Mouse (Mus musculus) midbrain, postnatal 0 days (tissue): ENCODE measurements around the gene Hist2h3b. TPM values are rescaled to one million over a fixed set of nuclear protein-coding genes. Genes with fewer than 3 reads are reported as not detected.
"Not testable (repeated sequence)": the region's sequence is repeated elsewhere in the genome, so short reads cannot be mapped to it uniquely, and the experiment has no call there.

ENCODE experiments used
- ATAC-seq: fragments of 200-750 bp; cut with Nextera tagmentation; 2 replicates; pipeline ENCODE4 v1.8.0; 2017; ENCODE audit warnings: moderate number of reproducible peaks, mild to moderate bottlenecking, moderate TSS enrichment, moderate library complexity; ENCODE audit not compliant: low FRiP score
- DNase-seq: peaks from one replicate; pipeline ENCODE4 v3.0.0-alpha.2; 2015; ENCODE audit warnings: low spot score
- H3K27ac ChIP-seq: fragments of 300-500 bp; sonication (generic); 2 replicates; pipeline ENCODE4 v1.5.1; 2014; ENCODE audit warnings: low read depth, mild to moderate bottlenecking, low read length, mixed read lengths
- H3K27me3 ChIP-seq: fragments of 300-500 bp; sonication (generic); 2 replicates; pipeline ENCODE4 v1.6.1; 2014; ENCODE audit warnings: low read length, control low read depth, mixed read lengths; ENCODE audit not compliant: insufficient read depth
- H3K36me3 ChIP-seq: fragments of 300-500 bp; sonication (generic); 2 replicates; pipeline ENCODE4 v1.6.1; 2014; ENCODE audit warnings: low read length, control low read depth, mixed read lengths; ENCODE audit not compliant: insufficient read depth
- H3K4me1 ChIP-seq: fragments of 300-500 bp; sonication (generic); 2 replicates; pipeline ENCODE4 v1.6.1; 2014; ENCODE audit warnings: mild to moderate bottlenecking, control low read depth, antibody characterized with exemption, low read length, mixed read lengths; ENCODE audit not compliant: insufficient read depth
- H3K4me2 ChIP-seq: fragments of 300-500 bp; sonication (generic); 2 replicates; pipeline ENCODE4 v1.6.1; 2014; ENCODE audit warnings: low read depth, mild to moderate bottlenecking, low read length, mixed read lengths; ENCODE audit not compliant: poor library complexity, severe bottlenecking
- H3K4me3 ChIP-seq: fragments of 300-500 bp; sonication (generic); 2 replicates; pipeline ENCODE4 v1.5.1; 2014; ENCODE audit warnings: low read depth, mild to moderate bottlenecking, low read length, moderate library complexity
- H3K9ac ChIP-seq: fragments of 300-500 bp; sonication (generic); replicated peaks from 2 replicates; pipeline ENCODE4 v1.6.1; 2014; ENCODE audit warnings: mild to moderate bottlenecking, low read length, moderate library complexity, mixed read lengths; ENCODE audit not compliant: poor library complexity, severe bottlenecking
- H3K9me3 ChIP-seq: fragments of 300-500 bp; sonication (generic); 2 replicates; pipeline ENCODE4 v1.6.1; 2016; ENCODE audit warnings: low read length, control low read depth
- CTCF ChIP-seq: IDR thresholded peaks from 2 replicates; pipeline ENCODE4 v1.5.1; 2016; ENCODE audit warnings: antibody characterized with exemption, mild to moderate bottlenecking
- WGBS: fragments of 180-500 bp; shearing (Covaris S2); extraction: QIAGEN DNeasy Blood & Tissue Kit; methylation state at CpG from one replicate; pipeline ENCODE4 v1.1.7; 2014; 5-methylcytosine and 5-hydroxymethylcytosine counted together
- polyA plus RNA-seq: library from polyadenylated mRNA; unstranded; fragments of >200 nt; fragmentation: Nextera tagmentation; extraction: Ambion mirVana; gene quantifications from 2 replicates; pipeline ENCODE4 v1.2.1, GENCODE M21; 2015
- total RNA-seq: library from RNA; depleted of rRNA; stranded (reverse); fragments of >200 nt; gene quantifications from 2 replicates; pipeline ENCODE4 v1.2.3, GENCODE M21; 2014

Gene Hist2h3b
- total and polyA plus RNA-seq, 2 experiments from 2014 or later, result 8.3 to 1,135 TPM

DNA sequence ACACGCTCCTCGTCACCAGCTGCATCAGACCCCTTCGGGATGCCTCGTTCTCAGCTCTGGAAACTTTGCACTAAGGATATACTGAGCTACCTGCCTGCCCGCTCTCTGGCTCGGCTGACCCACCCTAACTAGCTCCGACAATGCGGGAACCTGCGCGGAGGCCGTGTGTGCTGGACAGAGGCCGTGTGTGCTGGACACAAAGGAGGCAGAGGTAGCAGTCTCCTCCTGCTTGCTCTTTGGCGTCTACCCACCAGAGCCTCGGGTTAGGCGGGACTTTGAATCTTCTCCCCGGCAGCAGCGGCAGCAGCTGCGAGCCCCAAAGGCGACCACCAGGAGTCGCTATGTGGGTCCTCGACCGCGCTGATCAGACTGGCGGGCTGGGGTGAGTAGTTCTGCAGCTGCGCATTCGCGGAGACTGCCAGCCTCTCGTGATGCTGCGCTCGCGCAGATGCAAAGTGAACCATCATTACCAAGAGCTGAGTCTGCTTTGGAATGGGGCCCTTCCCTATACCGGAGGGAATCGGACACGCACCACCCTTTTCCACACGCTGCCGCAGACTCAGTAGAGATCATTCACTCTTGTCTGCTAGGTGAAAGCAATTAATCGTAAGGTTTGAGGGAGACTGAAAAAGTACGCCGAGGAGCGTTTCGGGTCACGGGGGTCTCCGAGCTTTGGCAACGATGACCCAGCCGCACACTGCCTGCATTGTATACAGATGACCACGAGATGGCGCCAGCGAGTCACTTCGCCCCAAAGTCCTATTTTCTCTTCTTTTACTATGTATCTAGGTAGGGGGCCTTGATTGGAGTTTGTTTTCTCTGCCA, 9.6 kb downstream of the Hist2h3b start:
- Histone ChIP-seq H3K4me3 (peak overlapping the region; percentile 39), H3K27ac (peak overlapping the region; percentile 69), H3K36me3 (no peaks in the 10 kb centered on the region), H3K27me3 (no peaks in the 10 kb centered on the region), H3K9ac (peak overlapping the region; percentile 44; the same call in 1 of the 2 replicates), H3K9me3 (no peaks in the 10 kb centered on the region), H3K4me1 (no peaks in the 10 kb centered on the region), H3K4me2 (peak overlapping the region; percentile 60)
- DNase-seq (peak; percentile 97), ATAC-seq (peak; percentile 95)
- under 1% methylated on average over 49 of the region's 49 CpGs for WGBS
- TF ChIP-seq CTCF, result peak; percentile 88

DNA sequence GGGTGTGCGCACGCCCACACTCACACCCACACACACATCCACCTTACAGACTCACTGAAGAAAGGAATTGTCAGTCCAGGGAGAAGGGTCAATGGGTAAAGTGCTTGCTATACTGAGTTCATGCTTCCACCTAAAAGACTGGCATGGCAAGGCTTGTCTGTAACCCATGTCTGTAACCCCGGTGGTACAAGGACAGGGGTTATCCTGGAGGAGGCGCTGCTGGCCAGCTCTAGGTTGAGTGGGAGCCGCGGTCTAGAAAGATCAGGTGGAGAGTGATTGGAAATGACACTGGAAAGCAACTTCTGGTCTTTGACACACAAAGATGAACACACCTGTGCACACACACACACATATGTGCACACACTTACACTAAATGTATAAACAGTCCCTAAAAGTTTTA, 12.2 kb downstream of the Hist2h3b start:
- Histone ChIP-seq H3K4me2 (no peak overlapping the region), H3K27me3 (peaks cover 11% of the 10 kb centered on the region; the same call in 1 of the 2 replicates), H3K9ac (no peak overlapping the region), H3K4me3 (no peak overlapping the region), H3K27ac (no peak overlapping the region), H3K4me1 (no peaks in the 10 kb centered on the region), H3K36me3 (no peaks in the 10 kb centered on the region), H3K9me3 (no peaks in the 10 kb centered on the region)
- no peak for TF ChIP-seq CTCF
- DNase-seq, result no peak
- WGBS, result 47% methylated on average over 6 of the region's 6 CpGs
- ATAC-seq, result no peak

DNA sequence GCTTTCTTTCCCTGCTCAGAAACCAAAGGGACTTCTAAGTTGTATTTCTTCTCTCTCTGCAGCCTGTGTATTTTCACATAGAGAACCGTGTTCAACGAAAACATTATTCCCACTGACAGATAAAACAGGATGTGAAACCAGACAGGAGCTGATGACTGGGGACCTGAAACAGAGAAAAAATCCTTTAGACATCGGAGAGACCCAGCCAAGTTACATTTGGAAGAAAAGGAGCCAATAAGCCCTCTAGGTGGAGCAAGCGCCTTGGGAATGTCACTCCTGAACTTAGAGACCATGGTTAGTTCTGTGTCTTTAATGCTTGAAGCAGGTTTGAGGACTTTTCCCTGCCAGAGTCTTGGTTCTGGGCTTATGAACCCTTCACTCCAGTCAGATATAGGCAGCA, 16.0 kb downstream of the Hist2h3b start:
- DNase-seq (peak; percentile 76), ATAC-seq (no peak)
- peaks cover 11% of the 10 kb centered on the region; the same call in 1 of the 2 replicates for H3K27me3 ChIP-seq
- WGBS, result 23% methylated on average over 4 of the region's 4 CpGs
- H3K9me3 ChIP-seq, result no peaks in the 10 kb centered on the region
- H3K4me2 ChIP-seq, result no peak overlapping the region
- H3K4me3 ChIP-seq, result no peak overlapping the region
- no peaks in the 10 kb centered on the region for H3K36me3 ChIP-seq
- H3K27ac ChIP-seq, result no peak overlapping the region
- peak; percentile 79 for TF ChIP-seq CTCF
- H3K4me1 ChIP-seq, result no peaks in the 10 kb centered on the region
- H3K9ac ChIP-seq, result no peak overlapping the region

DNA sequence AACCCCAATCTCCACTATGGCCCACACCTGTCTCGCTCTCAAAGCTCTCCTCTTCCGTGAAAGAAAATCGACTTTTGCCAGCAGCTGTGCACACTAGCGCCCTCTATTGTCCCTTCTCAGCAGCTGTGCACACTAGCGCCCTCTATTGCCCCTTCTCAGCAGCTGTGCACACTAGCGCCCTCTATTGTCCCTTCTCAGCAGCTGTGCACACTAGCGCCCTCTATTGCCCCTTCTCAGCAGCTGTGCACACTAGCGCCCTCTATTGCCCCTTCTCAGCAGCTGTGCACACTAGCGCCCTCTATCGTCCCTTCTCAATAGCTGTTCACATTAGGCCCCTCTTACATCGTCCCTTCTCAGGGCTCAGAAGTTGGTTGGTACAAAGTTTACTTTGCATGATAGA, 18.9 kb downstream of the Hist2h3b start:
- not testable (repeated sequence) for DNase-seq, H3K4me2 ChIP-seq, H3K36me3 ChIP-seq, H3K4me1 ChIP-seq, H3K9ac ChIP-seq, H3K27ac ChIP-seq, H3K4me3 ChIP-seq, ATAC-seq, H3K9me3 ChIP-seq
- H3K27me3 ChIP-seq, result peaks cover 11% of the 10 kb centered on the region; the same call in 1 of the 2 replicates
- peak; percentile 77 for TF ChIP-seq CTCF
- 90% methylated on average over 11 of the region's 11 CpGs for WGBS

DNA sequence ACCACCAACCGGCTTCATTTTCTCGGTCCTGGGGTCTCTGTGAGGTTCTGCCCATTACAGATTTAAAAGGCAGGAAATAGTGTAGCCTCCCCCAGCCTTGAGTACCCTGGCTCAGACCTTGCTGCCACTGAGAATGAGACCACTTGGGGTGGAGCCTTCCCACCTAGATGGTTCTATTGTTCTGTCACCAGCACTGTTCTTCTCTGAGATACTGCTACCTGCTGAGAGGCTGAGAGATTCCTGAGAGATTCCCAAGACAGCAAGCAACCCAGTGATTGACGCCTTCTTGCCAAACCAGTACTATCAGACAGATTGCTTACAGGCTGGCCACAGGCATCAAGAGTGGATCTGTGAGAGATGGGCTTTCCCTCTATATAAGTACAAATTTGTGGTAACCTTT, 20.7 kb downstream of the Hist2h3b start:
- no peak overlapping the region for H3K4me3 ChIP-seq
- H3K4me1 ChIP-seq, result no peaks in the 10 kb centered on the region
- no peak for DNase-seq
- WGBS, result 80% methylated on average over 3 of the region's 3 CpGs
- peaks cover 1% of the 10 kb centered on the region; the same call in 1 of the 2 replicates for H3K27me3 ChIP-seq
- no peak overlapping the region for H3K27ac ChIP-seq
- no peak overlapping the region for H3K4me2 ChIP-seq
- H3K36me3 ChIP-seq, result no peaks in the 10 kb centered on the region
- ATAC-seq, result no peak
- no peak overlapping the region for H3K9ac ChIP-seq
- no peaks in the 10 kb centered on the region for H3K9me3 ChIP-seq
- TF ChIP-seq CTCF, result no peak

DNA sequence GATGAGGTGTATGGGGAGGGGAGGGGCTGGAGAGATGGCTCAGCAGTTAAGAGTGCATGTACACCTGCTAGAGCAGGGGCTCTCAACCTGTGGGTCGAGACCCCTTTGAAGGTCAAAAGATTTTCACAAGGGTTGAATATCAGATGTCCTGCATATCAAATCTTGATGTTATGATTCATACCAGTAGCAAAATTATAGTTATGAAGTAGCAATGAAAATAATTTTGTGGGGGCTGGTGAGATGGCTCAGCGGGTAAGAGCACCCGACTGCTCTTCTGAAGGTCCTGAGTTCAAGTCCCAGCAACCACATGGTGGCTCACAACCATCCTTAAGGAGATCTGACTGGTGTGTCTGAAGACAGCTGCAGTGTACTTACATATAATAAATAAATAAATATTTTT, 22.3 kb downstream of the Hist2h3b start:
- not testable (repeated sequence) for H3K27ac ChIP-seq, DNase-seq, ATAC-seq, H3K36me3 ChIP-seq, H3K4me1 ChIP-seq, H3K9me3 ChIP-seq, H3K27me3 ChIP-seq, H3K4me2 ChIP-seq, H3K9ac ChIP-seq, H3K4me3 ChIP-seq
- WGBS, result 96% methylated on average over 3 of the region's 3 CpGs
